ENCODE assay signal across 18 mouse cellular contexts in the genomic region with DNA sequence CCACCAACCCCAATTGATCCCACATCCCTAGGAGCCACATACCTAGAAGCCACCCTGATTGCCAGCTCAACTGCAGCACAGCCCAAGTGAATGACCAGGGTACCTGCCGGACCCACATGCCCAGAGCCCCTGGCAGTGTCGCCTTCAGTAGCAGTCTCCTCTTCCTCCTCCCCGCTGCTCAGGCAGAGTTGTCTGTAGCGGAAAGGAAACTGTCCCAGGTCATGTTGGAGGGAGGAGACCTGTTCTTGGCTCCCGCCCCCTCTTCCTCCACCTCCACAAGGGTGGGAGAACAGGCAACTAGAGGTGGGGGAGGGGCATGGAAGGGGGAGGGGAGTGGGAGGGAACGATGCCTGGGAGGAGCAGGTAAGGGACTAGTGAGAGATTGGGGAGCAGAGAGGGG. TPM values are rescaled to one million over a fixed set of nuclear protein-coding genes. Genes with fewer than 3 reads are reported as not detected.
DNase-seq lines count a peak whose midpoint lies in the region; ATAC-seq and TF ChIP-seq lines count a peak whose summit lies in the region.
"Had no signal": no experiment of that assay in that cellular context is flagged by ENCODE, and none has a peak within 500 bp of the region (broad histone marks: within the 10 kb centered on the region; RNA-seq: fewer than 3 reads in every experiment).

TSS of gene Pdcd1 (minus strand) at position 181 of the 400 bp plus-strand sequence.

- no peak within 1 kb of the TSS for H3K4me2 ChIP-seq in heart, embryonic 14.5 days (ENCODE audit: low read length)
- H3K4me2 ChIP-seq: forebrain, embryonic 13.5 days; liver, embryonic 12.5 days had no signal

- H3K4me3 ChIP-seq in heart, embryonic 14.5 days (ENCODE audit: control insufficient read depth in 1 of 2, insufficient read depth in 1 of 2, low read depth in 1 of 2, low read length in 2 of 2), result no peak within 1 kb of the TSS
- no peak within 1 kb of the TSS for H3K4me3 ChIP-seq in cortical plate, adult 2 months (ENCODE audit: insufficient read depth, low read length)
- H3K4me3 ChIP-seq in olfactory bulb, adult 2 months (ENCODE audit: insufficient read depth, low read depth, low read length), result no peak within 1 kb of the TSS
- H3K4me3 ChIP-seq: forebrain, embryonic 13.5 days; heart, embryonic 10.5 days; liver, embryonic 12.5 days; megakaryocyte, embryonic 14.5 days had no signal

- no peaks in the 10 kb centered on the region for H3K9me3 ChIP-seq in heart, embryonic 14.5 days (ENCODE audit: control insufficient read depth, low read length)
- H3K9me3 ChIP-seq: forebrain, embryonic 13.5 days; heart, embryonic 10.5 days; liver, embryonic 12.5 days; megakaryocyte, embryonic 14.5 days had no signal

- WGBS in heart, embryonic 14.5 days, result 53% methylated on average over 6 of the region's 6 CpGs
- 75% methylated on average over 6 of the region's 6 CpGs for WGBS in olfactory bulb, adult 2 months

- no peak for TF ChIP-seq CTCF in cortical plate, adult 2 months (IDR thresholded peaks at IDR 0.05; ENCODE audit: extremely low read depth, insufficient read depth, low read length)
- no peak for TF ChIP-seq CTCF in olfactory bulb, adult 2 months (IDR thresholded peaks at IDR 0.05; ENCODE audit: insufficient read depth, low read depth, low read length)

- no peaks in the 10 kb centered on the region; the same call in 1 of the 2 replicates for H3K27me3 ChIP-seq in heart, embryonic 14.5 days (ENCODE audit: control insufficient read depth, insufficient read depth, low read length)
- H3K27me3 ChIP-seq: forebrain, embryonic 13.5 days; liver, embryonic 12.5 days had no signal

- H3K27ac ChIP-seq in heart, embryonic 14.5 days (replicated peaks in 1 of 2; ENCODE audit: control insufficient read depth in 1 of 2, insufficient read depth in 1 of 2, low read depth in 2 of 2, low read length in 2 of 2), result 0 out of 4 replicates have a peak within 1 kb of the TSS, but pooled peaks have one; percentile 8 to 24
- peak within 1 kb of the TSS; percentile 96 for H3K27ac ChIP-seq in cortical plate, adult 2 months (ENCODE audit: insufficient read depth, low read length)
- peak within 1 kb of the TSS; percentile 80 for H3K27ac ChIP-seq in olfactory bulb, adult 2 months (ENCODE audit: insufficient read depth, low read depth, low read length)
- H3K27ac ChIP-seq: forebrain, embryonic 13.5 days; heart, embryonic 10.5 days; liver, embryonic 12.5 days had no signal

- no peak for TF ChIP-seq POLR2A in cortical plate, adult 2 months (IDR thresholded peaks at IDR 0.05; ENCODE audit: extremely low read depth, insufficient read depth, low read length)
- TF ChIP-seq POLR2A in olfactory bulb, adult 2 months (IDR thresholded peaks at IDR 0.05; ENCODE audit: insufficient read depth, low read depth, low read length), result no peak

- ATAC-seq in heart, embryonic 14.5 days (ENCODE audit: insufficient number of reproducible peaks, insufficient read depth, low FRiP score, low read depth), result no peak
- ATAC-seq: forebrain, embryonic 13.5 days; liver, embryonic 12.5 days; lung, postnatal 0 days had no signal

- H3K9ac ChIP-seq in heart, embryonic 14.5 days (ENCODE audit: low read length), result no peak within 1 kb of the TSS
- H3K9ac ChIP-seq: forebrain, embryonic 13.5 days; liver, embryonic 12.5 days had no signal

- H3K4me1 ChIP-seq in heart, embryonic 14.5 days (ENCODE audit: control insufficient read depth in 2 of 2, insufficient read depth in 2 of 2, low read length in 2 of 2), result peaks cover 0 to 2% of the 10 kb centered on the region in 2 experiments; a peak in 1 of 4 replicates
- peaks cover 11% of the 10 kb centered on the region for H3K4me1 ChIP-seq in cortical plate, adult 2 months (ENCODE audit: control insufficient read depth, insufficient read depth, low read length)
- H3K4me1 ChIP-seq in olfactory bulb, adult 2 months (ENCODE audit: control insufficient read depth, insufficient read depth, low read length), result peaks cover 18% of the 10 kb centered on the region
- H3K4me1 ChIP-seq: forebrain, embryonic 13.5 days; liver, embryonic 12.5 days; megakaryocyte, embryonic 14.5 days had no signal

- no peak for DNase-seq in heart, adult 9 months (ENCODE audit: low spot score in 2 of 2)
- DNase-seq in CD4-positive helper T cell, adult 2 months (ENCODE audit: low read depth, low spot score), result peak; percentile 75
- DNase-seq in lung, adult 18-20 months, result no peak
- no peak for DNase-seq in natural killer cell, adult 2 months (ENCODE audit: low spot score in 2 of 2)
- no peak for DNase-seq in right cerebral cortex, postnatal 14 days
- DNase-seq: cerebellum, postnatal 10 days; kidney, adult 18-20 months; kidney, postnatal 4 days had no signal

- no peaks in the 10 kb centered on the region for H3K36me3 ChIP-seq in heart, embryonic 14.5 days (ENCODE audit: control insufficient read depth, insufficient read depth, low read length)
- H3K36me3 ChIP-seq: heart, embryonic 10.5 days; liver, embryonic 12.5 days had no signal

RNA-seq across cellular contexts. Expression of gene Pdcd1, which starts in this region (rescaled TPM):
- 0.13 and 0.30 TPM in 2 replicates for polyA plus RNA-seq in heart, embryonic 14.5 days (2014; fragmentation: Nextera tagmentation; extraction: Ambion mirVana)
- polyA plus RNA-seq in cortical plate, adult 2 months (2012; rRNA removed), result 0.06 and 0.13 TPM in 2 replicates
- polyA plus RNA-seq in olfactory bulb, adult 2 months (2012; ENCODE audit: insufficient read depth, insufficient read length, low replicate concordance, missing spikeins), result not detected in 2 replicates
- polyA plus RNA-seq: forebrain, embryonic 13.5 days; heart, embryonic 10.5 days; hindbrain, embryonic 11.5 days; liver, embryonic 12.5 days; stomach, embryonic 14.5 days had no signal

Comparison
In these comparisons a context has a peak if more than half of its experiments do, and no peak if none do; other contexts are left out.
1. H3K27ac ChIP-seq: peak in every context shown above with its lines; median percentile 96 in cortical plate, adult 2 months; 80 in olfactory bulb, adult 2 months; 16 in heart, embryonic 14.5 days.